Mouse (Mus musculus): ENCODE measurements around the gene Slc22a26.
"Not testable (repeated sequence)": the region's sequence is repeated elsewhere in the genome, so short reads cannot be mapped to it uniquely, and the experiment has no call there.

The Slc22a26 gene

DNA sequence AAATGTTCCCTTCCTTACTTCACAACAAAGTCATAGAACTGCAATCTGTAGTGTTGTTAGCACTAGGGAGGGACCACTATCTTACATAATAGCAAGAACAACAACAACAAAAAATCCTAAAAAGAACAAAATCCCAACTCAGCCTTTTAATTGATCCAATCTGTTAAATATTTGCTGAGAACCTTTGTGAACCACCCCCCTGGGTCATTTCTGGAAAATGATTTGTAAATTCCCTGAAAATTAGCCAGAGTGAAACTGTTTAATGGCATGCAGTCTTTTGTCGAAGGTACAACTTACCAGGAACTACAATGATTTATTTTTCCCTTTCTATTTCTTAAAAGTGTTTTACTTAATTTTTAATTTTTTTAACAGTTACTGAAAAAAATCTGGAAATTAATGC, at the start of gene Slc22a26:
Slc22a26 (minus strand) TSS at position 97 of the 400 bp plus-strand sequence.
- in situ Hi-C loops (cut with MboI; ENCODE audit: unreplicated experiment in 2 of 2), result no loop called here

DNA sequence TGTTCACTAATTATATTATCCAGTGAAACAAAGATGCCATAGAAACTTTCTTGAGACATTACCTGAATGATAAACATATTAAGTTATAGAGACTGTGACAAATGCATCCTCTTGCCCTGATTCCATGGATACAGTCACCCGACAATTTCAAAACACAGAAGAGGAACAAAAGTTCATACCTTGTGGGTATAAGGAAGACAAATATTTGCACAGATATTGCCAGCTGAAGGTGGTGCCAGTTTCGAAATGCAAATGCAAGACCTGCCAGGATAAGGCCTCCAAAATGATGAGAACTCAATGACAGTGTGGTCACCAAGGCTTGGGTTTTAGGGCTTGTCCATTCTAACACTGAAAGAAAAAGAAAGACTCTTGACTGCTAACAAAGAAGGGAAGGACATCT, 27.4 kb upstream of the Slc22a26 start:
- in situ Hi-C loops (cut with MboI; ENCODE audit: unreplicated experiment in 2 of 2), result no loop called here

DNA sequence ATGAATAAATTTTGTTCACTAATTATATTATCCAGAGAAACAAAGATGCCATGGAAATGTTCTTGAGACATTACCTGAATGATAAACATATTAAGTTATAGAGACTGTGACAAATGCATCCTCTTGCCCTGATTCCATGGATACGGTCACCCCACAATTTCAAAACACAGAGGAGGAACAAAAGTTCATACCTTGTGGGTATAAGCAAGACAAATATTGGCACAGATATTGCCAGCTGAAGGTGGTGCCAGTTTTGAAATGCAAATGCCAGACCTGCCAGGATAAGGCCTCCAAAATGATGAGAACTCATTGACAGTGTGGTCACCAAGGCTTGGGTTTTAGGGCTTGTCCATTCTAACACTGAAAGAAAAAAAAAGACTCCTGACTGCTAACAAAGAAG, 11.9 kb downstream of the Slc22a26 start:
- in situ Hi-C loops (cut with MboI; ENCODE audit: unreplicated experiment in 2 of 2), result no loop called here

DNA sequence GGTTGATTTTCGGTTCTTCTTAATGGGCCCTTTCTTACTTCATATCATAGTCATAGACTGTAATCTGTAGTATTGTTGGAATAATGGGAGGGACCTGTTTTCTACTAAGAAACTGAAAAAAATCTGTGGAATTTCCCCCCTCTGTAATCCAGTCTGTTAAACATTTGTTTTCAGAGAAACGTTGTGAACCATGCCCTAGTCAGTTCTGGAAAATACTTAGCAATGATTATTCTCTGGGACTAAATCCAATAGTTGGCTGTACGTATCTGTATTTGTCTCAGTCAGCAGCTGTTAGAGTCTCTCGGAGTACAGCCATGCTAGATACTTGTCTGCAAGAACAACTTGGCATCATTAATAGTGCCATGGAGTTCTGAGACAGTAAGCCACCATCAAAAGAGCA, 27.2 kb downstream of the Slc22a26 start:
- in situ Hi-C loops (cut with MboI; ENCODE audit: unreplicated experiment in 2 of 2), result no loop called here

DNA sequence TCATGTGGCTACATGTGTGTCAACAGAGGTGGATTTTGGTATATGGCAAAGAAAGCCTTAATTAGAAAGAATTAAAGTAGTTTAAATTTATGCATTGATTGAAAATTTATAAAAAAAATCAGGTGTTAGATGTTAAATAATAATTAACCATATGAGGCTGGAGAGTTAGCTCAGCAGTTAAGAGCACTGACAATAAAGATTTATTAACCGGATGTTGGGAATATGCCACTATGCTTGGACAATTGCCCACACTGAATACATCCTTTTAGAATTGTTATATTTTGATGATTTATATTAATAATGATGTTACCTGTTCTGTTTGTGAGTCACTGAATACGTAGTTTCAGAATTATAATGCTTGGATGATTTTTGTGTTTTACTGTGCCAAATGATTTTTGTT, 36.3 kb downstream of the Slc22a26 start:
- in situ Hi-C loops (cut with MboI; ENCODE audit: unreplicated experiment in 2 of 2), result no loop called here

DNA sequence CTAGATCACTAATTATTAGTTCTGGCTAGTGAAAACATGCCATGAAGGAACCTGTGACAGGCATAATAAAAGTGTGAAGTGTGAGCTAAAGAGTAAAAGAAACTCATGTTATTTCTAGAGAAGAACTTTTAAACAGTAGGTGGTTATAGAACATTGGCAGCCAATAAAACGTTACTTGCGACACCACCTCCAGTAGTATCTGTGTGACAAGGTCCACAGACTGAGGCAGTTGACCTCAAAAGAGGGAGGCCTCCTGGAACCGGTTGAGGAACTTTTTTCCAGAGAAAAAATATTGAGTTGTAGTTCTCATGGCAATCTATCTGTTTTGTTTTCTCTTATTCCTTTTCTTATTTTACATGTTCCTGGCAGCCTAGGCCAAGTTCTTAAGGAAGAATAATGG, 36.9 kb downstream of the Slc22a26 start:
- in situ Hi-C loops (cut with MboI; ENCODE audit: unreplicated experiment in 2 of 2), result no loop called here

DNA sequence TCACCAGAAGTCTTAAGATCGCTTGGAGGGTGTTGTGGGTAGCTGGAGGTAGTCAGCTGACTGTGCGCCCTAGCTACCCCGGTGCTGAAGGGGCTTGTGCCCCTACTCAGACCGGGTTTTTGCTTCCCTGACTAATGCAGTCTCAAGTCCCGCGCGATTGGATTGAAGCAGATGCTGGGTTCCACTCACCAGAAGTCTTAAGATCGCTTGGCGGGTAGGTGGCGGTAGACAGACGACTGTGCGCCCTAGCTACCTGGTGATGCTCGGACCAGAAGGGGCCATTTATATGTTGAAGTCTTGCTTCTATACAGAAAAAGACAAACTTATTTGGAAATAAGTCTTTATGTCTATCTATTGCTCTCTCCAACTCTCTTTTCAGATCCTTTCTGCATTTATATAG, 49.1 kb downstream of the Slc22a26 start:
- in situ Hi-C loops (cut with MboI; ENCODE audit: unreplicated experiment in 2 of 2), result not testable (repeated sequence)
